Mouse (Mus musculus) megakaryocyte, adult 5-6 weeks (primary cell): ENCODE data around the gene Smtn. TPM values are rescaled to one million over a fixed set of nuclear protein-coding genes. Genes with fewer than 3 reads are reported as not detected.

Experiments
- ATAC-seq: 2 replicates; pipeline ENCODE4 v1.8.0; 2016; ENCODE audit warnings: mild to moderate bottlenecking, inconsistent platforms; ENCODE audit not compliant: poor library complexity, severe bottlenecking
- total RNA-seq, 2 experiments: library from RNA; stranded (forward) in 1 of 2; stranded (reverse) in 1 of 2; fragments of 153-499, 151-499 nt in 1 of 2; fragments of 221-1000, 200-1000 nt in 1 of 2; gene quantifications; 2 replicates each; pipeline versions ENCODE4 v1.2.3 to v1.2.4; 2015 to 2017

Gene Smtn
- total RNA-seq, 2 experiments from 2014 or later: 5.1 to 12.5 TPM

DNA sequence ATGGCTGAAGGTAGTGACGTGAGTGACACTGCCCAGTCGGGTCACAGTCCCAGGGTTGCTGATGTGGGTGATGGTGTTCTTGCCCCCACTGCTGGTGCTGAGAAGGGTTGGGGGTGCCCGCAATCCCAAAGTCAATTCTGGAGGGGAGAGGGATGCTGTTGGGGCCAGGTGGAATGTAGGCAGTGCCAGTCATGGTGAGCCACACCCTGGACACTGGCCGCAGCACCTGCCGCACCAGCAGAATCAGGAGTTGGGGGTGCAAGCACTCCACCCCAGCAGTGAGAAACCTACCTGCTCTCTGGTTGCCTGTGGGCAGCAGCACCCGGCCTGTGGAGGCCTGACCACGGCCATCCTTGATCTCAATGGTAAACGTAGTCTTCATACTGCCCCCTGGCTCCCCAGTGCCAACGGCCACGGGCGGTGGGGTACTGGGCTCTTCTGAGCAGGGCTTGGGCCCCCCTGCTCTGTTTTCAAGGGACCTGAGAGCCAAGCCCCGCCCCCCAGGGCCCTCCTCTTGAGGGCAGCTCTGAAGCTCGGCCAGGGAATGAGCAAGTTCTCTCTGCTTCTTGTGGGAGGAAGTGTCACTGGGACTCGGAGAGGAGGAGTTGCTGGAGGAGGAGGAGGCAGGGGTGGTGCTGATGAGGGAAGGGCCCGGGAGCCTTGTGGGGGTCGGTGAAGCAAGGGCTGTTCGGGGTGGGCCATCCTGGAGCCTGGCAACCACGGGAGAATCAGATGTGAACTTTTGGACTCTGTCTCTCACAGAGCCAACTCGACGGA, 10.7 kb downstream of the Smtn start:
- no peak for ATAC-seq

DNA sequence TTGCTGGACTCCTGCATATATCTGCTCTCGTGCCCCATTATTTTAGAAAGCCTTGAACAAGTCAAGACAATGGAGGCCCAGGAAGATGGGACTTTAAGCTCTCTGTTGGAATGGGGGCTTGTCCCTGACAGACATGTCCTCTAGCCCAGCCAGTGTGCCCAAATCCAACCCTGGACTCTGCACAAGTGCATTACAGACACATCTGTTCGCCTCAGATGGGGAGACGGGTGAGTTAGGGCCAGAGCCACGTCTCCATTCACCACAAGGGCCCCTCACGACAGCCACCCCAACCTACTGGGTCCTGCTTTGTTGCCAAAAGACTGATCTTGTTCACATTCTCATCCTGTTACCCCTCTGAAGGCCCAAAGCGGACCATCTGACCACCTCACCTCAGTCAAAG, 12.2 kb downstream of the Smtn start:
- no peak for ATAC-seq

DNA sequence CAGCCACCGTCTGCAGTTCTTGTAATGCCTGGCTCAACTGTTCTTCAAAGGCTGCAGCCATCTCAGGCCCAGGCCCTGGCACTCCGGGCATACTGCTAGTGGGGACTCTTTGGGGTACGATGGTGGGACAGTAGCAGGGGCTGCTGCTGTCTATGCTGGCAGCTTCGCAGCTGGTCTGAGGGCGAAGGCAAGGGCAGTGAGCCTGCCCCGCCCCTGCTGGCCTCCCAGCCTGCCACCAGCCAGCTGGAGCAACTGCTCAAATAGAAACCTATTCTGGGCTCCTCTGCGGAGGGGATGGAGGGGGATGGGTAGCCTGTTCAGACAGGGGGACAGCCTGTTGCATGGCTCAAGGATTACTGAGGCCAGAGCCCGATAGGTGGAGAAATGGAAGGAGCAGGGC, 12.6 kb downstream of the Smtn start:
- ATAC-seq: no peak

DNA sequence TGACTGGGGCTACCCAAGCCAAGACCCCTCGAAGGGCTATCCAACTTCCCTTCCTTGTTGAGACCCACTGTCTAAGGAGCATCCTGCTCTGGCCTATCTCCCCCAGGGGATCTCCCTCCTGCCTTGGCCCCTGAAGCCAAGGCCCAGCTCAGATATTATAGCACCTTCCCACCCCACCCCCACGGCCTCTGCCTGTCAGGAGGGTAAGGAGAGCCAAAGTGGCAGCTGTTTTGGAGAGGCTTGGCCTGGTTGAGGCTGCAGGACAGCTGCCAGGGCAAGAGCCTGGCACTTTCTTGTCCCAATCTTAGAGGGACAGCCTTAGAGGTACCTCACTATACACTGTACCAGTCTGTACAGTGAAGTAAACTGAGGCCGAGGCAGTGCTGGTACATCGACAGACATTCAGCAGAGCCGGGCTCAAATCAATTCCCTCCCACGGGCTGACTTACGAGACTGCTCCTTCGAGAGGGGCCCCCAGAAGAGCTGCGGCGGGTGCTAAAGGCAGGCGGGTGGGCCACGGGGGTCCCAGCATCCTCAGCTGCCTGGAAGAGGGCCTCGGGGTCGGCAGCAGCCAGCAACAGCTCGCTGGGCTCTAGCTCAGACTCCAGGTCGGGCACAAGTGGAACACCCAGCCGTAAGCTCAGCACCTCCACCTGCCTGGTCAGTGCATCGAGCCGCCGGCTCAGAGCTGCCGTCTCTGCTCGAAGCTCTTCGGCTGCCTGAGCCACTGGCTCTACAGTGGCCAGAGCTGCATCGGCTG, 13.3 kb downstream of the Smtn start:
- ATAC-seq: no peak

DNA sequence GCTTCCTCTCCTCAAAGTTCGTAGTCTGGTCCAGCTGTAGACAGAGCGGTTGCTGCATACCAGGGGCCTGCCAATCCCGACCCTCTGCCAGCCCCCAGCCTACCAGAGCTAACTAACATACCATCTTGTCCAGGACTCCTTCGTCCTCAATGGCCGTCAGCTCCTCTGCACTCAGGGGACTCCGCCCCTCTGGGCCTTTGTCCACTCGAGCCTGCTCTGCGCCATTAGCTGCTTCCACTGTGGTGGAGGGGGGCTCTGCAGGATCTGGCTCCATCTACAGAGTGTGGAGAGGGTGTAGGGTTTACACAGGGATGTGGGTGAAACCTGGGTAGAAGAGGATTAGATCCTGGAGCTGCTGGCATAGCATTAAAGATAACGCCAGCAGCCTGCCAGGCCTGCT, 14.2 kb downstream of the Smtn start:
- ATAC-seq: no peak

DNA sequence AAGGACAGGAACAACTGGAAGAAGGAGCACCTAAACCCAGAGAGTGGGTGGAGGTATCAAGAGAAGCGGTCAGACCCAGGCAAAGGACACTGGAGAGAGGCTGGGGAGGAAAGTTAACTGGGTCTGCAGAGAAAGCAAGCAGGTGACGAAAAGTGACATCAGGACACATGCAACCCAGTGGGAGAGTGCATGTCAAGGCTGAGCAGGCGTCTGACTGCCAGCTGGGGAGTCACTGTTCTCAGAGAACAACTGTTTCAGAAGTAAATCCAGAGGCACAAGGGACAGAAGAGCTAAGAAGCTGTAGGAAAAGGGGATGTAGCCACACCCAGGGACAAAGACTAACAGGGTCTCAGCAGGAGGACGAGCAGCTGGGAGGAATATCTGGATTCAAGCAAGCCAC, 14.9 kb downstream of the Smtn start:
- ATAC-seq: no peak

DNA sequence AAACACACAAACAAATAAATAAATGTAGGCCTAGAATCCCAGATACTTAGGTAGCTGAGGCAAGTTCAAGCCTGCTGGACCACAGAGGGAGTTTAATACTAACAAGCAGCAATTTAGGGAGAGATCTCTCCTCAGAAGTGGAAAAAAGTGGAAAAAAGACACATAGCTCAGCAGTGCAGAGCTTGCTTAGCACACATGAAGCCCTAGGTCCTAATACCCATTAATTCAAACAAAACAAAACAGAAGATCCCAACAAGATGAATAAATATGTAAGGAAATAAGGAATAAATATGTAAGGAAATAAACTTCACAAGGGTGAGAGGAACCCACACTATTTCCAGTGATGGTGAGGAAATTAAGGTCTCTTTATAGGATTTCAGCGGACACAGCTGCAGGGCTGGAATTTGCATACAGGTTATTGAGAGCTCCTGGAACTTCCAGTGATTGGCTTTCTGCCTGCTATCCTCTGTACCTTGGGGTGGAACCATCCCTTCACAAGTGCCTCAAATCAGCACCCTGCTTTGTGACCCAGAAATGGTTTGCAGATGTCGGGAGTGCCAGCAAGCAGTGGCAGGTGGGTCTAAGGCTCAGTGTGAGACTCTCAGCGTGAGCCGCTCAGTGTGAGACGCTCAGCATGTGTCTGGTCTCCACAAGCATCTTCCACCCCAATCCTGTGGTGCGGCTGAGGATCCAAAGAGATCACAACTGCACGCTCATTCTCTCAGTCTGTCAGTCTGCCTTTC, 16.4 kb downstream of the Smtn start:
- no peak for ATAC-seq

DNA sequence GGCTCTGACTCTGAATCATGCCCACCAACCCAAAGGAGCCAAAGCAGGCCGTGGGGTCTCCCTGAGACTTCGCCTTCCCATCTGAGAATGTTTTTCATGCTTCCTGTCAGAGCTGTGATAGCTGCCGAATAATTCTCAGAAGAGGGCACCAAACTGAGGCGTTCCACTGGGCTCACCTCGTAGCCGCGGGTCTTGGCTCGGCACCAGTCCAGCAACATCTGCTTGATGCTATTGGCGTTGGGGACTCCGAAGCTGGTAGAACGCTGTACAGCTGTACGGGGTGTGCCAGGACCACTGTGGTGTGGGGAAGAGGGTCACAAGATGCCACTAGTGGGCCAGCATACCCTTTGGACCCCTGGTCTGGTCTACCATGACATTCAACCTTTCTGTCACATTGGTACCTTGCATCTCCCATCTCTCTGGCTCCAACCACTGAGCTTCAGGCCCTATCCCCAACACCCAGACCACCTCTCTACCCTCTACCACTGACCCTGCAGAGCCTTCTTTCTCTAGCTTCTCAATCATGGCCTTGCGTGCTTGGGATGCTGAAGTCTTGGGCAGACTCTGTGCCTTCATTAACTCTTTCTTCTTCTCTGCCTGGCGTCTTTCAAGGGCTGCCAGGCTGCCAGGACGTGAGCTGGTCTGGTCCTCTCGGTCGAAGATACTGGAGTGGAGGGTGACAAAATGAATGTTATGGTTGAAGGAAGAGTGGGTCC, 18.0 kb downstream of the Smtn start:
- ATAC-seq: no peak

DNA sequence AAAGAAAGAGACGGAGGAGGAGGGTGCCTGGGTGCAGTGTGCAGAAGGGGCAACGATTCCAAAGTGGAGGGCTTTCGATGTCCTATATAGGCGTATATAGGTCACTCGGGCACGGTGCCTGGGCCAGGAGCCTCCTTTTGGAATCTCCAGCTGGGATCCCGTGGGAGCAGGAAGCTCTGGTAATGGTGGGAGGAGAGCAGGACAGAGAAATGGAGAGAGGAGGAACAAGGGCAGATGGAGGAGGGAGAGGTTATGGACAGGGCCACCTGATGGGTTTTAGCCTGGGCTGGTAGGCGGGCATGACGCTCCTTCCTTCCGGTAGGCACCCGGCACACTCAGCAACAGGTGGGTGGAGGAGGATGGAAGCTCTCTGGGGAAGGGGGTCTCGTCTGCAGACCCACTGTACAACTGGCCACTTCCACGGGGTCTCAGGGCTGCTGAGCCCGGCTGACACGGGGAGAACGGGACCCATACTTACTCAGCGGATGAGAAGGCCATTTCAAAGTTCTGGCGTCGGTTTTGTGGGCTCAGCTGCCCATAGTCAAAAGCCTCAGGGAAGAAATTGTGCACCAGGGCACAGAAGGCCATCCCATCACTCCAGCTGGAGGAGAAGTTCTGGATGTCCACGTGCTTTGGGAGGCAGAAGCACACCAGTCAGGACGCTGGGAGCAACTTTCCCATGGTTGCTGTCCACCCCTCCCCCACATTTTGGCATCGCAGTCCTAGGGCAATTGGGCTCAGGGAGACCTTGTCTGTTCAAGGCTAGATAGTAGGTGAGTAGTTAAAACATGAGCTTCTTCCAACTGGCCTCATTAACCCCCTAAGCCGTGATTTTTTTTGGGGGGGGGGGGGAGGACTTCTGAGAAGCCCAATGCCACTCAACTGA, 18.8 kb downstream of the Smtn start:
- no peak for ATAC-seq

DNA sequence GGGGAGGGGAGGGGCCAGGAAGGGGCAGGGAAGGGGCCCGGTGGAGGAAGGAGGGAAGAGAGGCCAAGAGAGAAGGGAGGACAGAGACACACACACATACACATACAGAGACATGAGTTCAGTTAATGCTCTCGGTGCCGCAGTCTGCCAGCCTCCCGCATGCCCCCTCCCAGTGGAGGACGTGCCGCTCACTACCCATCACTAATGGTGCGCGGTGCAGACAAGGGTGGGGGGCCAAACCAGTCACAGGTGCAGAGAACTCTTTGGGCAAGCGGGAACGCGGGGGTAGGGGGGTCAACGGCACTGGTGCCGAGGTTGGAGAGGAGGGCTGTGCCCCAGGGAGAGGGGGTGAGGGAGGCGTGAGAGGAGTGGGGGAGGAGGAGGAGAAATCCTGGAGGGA, 19.5 kb downstream of the Smtn start:
- ATAC-seq: no peak

DNA sequence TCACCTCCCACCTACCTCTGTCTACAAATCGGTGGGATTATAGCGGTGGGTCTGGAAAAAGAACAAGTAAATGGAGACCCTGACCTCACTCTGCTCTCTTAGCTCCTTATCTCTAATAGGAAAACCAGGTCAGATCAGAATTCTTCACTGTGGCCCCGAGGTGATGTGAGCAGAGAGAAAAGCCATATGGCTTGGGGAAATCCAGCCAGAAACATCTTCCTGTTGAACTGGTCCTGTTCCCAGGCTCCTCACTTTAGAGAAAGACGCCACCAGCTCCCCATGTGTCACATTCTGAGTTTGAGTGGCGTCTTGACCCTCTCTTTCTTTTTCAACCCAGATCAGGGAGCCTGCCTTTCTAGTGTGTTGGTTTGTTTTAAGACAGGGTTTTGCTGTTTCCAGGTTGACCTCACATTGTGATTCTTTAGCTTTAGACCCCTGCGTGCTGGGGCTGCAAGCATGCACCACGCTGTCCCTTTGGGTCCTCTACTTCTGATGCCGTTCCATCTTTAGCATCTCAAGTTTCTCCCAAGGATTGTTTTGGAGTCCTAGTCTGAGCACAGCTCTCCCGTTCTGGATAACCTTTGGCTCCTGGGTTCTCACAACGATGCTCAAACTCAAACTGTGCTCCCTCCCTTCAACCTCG, 20.5 kb downstream of the Smtn start:
- no peak for ATAC-seq

DNA sequence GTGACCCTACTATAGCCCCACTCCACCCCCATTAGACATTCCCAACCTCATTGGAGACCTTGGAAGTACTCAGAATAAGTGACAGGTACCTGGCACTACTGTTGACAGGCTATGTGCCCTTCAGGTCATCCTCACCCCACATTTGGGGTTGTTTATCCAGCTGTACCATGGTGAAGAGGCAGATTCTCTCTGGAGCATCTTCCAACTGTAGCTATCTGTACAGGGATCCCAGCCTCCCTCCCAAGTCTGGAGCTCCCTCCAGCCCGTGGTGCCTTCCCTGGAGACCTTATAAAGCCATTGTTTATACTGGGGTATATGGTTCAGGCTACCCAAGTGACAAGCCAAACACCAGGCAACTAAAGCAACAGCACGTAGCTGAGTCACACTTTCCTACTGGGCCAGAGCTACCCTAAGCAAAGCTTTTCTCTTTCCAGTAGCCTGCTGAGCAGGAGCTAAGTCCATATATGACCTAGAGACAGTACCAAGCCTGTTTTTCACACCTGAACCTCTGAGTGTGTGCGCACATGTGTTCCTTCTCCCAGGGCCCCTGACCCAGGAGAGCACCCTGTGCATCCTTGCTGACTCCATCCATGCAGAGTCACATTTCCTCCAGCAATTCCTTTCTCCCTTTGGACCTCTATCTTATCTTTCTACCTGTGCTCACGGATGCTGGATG, 21.2 kb downstream of the Smtn start:
- ATAC-seq: no peak

DNA sequence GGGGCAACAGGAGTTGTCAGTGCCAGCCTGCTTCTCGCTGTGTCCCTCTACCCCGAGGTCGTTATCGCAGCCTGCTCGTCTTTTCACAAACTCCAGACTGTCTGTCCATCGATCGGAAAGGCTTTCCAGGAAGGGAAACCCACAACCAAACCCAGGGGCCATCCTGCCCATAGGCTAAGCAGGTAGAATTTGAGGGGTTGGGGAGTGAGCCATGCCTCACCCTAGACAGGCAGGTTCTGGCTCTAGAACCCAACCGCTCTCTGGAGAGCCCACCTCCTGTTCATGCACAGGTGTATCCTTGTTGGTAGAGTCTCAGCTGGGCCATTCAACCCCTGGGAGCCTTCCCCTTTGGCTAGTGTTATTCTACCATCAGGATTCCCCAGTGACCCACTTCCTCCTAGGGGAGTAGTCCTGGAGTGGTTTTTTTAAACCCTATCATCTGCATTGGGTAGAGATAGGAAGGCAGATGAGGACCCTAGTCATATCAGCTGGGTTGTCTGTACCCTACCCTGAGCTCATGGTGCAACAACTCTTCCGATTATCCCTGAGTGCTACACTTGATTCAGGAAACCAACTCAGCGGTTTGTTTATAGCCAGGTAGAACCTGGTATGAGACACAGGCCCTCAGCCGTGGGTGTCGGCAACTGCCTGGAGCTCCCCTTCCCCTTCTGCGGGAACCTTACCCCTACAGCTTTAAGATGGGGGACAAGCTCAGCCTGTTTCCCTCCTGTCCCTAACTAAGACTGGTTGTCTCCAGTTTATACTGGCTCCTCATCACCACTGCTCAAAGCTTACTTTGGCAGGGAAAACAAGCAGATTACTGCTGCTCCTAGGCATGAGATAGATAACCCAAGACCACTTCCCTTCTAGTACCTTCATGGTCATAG, 22.3 kb downstream of the Smtn start:
- no peak for ATAC-seq

DNA sequence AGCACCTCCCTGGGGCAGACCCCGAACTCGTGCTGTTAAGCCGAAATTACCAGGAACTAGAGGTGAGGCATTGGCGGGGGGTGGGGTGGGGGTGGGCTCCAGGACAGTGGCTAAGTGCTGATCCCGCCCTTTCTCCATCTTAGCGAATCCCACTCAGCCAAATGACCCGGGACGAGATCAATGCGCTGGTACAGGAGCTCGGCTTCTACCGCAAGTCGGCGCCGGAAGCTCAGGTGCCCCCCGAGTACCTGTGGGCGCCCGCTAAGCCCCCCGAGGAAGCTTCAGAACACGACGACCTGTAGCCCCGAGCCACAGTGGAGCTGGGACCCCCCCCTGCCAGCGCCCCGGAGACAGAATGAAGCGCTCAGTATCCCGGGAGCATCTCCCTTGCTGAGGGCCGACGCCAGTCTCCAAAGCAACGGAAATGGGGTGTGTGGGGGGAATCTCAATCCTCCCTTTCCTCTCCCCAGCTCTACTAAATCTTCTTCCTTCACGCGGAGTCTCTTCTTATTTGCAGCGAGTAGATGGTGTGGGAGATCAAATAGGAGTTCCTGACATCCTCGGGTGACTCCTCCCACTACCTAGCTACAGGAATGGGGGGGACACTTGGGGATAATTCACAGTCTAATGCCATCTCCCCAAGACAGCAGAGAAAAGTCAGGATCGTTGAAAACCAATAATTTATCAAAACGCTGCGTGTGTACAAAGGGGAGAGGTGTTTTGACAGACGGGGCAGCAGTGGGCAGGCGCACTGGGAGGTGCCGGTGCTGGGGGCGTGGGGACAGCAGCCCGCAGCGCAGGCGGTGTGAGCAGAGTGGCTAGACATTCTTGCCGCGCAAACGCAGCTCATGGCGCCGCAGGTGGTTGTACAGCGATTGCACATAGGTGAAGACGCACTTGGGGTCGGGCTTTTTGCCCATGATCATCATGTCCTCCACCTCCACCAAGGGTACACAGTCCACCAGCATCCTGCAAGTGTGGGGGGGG, 23.3 kb downstream of the Smtn start:
- ATAC-seq: peak; percentile 39

DNA sequence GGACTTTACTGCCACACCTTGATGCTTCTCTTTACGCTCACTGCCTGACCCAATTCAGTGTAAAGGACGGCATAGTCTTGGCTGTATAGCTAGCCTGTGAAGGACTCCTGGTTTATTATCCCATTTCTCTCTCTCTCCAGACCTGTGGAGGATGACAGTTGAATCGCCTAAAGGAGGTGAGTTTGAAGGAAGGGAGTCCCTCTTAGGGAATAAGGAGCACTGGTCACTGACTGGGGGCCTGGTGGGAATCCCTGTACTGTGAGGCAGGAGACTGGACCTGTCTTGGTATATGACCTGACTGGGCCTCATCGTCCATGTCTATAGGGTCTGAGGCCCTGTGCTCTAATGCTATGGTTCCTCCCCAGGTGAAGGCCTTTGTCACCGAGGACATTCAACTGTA, 24.3 kb downstream of the Smtn start:
- ATAC-seq: no peak

DNA sequence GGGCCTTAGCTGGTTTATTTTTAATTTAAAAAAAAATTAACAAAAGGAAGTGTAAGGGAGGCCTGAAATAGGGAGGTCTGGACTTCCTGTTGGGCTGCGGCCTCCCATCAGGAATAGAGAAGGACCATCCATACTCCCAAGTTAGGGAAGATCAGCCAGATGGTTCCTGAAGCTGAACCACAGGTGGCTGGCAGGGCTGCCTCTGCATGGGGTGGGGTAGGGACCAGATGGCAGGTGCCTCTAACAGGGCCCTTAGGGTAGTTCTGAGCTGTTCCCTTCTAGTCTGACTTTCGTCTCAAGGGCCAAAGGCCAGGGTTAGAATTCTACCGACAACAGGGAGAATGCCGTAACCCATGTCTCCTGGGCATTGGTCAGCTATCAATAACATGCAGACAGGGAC, 24.8 kb downstream of the Smtn start:
- no peak for ATAC-seq

DNA sequence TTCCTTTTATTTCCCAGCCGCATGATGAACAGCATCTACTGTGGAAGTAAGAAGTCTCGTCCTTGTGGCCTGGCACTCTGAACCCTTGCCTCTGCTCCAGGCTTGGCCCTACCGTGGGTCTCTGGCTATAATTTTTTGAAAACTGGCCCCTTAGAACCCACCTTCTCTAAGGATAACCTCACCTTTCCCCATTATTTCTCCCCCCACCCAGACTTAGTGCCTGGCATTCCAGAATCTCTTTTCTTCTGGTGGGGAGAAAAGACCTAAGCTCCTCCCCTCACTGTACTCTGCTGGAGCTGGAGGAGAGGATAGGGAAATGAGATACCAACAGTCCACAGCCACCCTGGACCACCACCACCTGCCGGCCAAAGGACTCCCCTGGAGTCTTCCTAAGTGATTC, 25.2 kb downstream of the Smtn start:
- no peak for ATAC-seq
